Mouse (Mus musculus): ENCODE results near the gene Plac8.

GRCm38 (mm10) chr5:100594803-100595467 is 22.9 kb upstream of the Plac8 start:
- TF ChIP-seq CTCF (IDR thresholded peaks at IDR 0.05; ENCODE audit: control insufficient read depth, insufficient read depth, insufficient replicate concordance, low read depth, low read length) (no peak), POLR2A (IDR thresholded peaks at IDR 0.05; ENCODE audit: control insufficient read depth, low read depth, low read length) (peak; percentile 33; the same call in 1 of the 2 replicates)
